Mouse (Mus musculus) urinary bladder, postnatal 25 days (tissue): ENCODE results near the gene Hist1h2bl.
"Not testable (repeated sequence)": the region's sequence is repeated elsewhere in the genome, so short reads cannot be mapped to it uniquely, and the experiment has no call there.

Source experiments
- DNase-seq: peaks from one replicate; pipeline ENCODE4 v3.0.0; 2022; ENCODE audit warnings: low spot score

Hist1h2bl gene

DNA sequence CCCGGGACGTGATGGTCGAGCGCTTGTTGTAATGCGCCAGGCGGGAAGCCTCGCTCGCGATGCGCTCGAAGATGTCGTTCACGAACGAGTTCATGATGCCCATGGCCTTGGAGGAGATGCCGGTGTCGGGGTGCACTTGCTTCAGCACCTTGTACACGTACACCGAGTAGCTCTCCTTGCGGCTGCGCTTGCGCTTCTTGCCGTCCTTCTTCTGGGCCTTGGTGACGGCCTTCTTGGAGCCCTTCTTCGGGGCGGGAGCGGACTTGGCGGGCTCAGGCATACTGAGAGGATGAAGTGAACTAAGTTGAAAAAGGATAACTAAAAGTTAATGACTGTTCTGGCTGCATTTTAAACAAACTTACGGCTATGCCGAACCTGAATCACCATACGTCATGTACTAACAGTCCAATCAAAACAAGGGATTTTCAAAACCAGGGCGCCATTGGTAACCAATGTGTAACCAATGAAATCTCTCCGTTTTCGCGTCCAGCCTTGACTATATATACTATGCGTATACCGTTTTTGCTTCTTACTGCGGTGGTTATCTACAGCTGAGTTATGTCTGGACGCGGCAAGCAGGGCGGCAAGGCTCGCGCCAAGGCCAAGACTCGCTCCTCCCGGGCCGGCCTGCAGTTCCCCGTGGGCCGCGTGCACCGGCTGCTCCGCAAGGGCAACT, at the start of gene Hist1h2bl, which contains the start of gene Hist1h2ai:
Gene Hist1h2bl (minus strand): TSS at position 280 of the 676 bp plus-strand sequence.
Gene Hist1h2ai (plus strand): TSS at position 559 of the 676 bp plus-strand sequence.
- DNase-seq: peak; percentile 46

- DNase-seq: no peak
Measured at GRCm38 (mm10) chr13:21755707-21756106, 39.8 kb upstream of the Hist1h2bl start.

- not testable (repeated sequence) for DNase-seq
Measured at GRCm38 (mm10) chr13:21754294-21755001, 38.5 kb upstream of the Hist1h2bl start.

DNA sequence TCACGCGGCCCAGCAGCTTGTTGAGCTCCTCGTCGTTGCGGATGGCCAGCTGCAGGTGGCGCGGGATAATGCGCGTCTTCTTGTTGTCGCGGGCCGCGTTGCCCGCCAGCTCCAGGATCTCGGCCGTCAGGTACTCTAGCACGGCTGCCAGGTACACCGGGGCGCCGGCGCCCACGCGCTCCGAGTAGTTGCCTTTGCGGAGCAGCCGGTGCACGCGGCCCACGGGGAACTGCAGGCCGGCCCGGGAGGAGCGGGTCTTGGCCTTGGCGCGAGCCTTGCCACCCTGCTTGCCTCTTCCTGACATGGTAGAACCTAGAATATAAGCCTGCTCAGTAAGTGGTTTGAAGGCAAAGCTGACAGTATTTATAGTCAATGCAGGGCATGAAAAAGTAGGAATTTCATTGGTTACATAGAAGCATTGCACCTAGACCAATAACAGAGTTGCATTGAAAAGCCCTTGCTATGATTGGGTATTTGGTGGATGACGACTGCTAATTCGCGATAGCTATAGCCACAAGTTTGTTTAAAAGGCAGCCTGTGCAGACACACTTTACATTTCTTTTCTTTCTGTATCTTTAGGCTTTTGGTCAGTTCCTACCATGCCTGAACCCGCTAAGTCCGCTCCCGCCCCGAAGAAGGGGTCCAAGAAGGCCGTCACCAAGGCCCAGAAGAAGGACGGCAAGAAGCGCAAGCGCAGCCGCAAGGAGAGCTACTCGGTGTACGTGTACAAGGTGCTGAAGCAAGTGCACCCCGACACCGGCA, 37.8 kb upstream of the Hist1h2bl start, which contains the start of the genes Hist1h2ak and Hist1h2bn:
Gene Hist1h2ak (minus strand): TSS at position 304 of the 762 bp plus-strand sequence.
Gene Hist1h2bn (plus strand): TSS at position 600 of the 762 bp plus-strand sequence.
- peak; percentile 23 for DNase-seq

DNA sequence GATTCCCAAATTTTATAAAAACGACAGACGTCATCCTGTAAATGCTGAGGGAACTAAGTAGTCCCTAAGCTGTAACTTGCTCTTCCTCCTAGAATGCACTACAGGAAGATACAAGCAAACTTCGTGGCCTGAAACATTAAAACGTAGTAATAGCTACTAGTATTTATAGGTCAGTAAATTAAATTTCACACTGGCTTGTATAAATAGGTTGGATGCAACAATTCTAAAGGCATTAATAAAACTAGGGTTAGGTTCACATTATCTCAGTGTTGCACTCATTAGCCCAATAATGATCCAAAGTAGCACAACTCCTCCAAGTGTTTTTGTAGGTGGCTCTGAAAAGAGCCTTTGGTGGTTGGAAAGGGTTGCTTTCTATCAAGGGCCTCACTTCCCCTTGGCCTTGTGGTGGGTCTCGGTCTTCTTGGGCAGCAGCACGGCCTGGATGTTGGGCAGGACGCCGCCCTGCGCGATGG, 37.1 kb upstream of the Hist1h2bl start:
- no peak for DNase-seq

DNA sequence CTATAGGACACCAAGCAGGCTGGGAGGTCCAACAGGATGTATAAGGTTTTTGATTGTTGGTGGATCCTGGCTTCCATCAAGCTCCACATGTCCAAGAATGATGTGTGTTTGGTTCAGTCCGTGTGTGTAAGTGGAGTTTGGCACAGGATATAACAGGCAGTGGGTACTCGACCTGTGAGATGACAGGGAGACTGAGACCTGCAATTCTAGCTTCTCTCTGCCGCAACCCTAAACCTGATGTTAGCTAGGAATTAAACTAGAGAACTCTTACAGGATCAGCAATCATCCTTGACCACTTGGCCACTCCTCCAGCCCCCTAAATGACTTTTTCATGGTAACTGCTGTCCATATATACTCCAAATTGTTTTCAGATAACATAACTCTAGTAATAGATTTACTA, 36.4 kb upstream of the Hist1h2bl start:
- DNase-seq: no peak

- no peak for DNase-seq
Measured at GRCm38 (mm10) chr13:21751827-21752226, 35.9 kb upstream of the Hist1h2bl start.

- no peak for DNase-seq
Measured at GRCm38 (mm10) chr13:21751417-21751816, 35.5 kb upstream of the Hist1h2bl start.

DNA sequence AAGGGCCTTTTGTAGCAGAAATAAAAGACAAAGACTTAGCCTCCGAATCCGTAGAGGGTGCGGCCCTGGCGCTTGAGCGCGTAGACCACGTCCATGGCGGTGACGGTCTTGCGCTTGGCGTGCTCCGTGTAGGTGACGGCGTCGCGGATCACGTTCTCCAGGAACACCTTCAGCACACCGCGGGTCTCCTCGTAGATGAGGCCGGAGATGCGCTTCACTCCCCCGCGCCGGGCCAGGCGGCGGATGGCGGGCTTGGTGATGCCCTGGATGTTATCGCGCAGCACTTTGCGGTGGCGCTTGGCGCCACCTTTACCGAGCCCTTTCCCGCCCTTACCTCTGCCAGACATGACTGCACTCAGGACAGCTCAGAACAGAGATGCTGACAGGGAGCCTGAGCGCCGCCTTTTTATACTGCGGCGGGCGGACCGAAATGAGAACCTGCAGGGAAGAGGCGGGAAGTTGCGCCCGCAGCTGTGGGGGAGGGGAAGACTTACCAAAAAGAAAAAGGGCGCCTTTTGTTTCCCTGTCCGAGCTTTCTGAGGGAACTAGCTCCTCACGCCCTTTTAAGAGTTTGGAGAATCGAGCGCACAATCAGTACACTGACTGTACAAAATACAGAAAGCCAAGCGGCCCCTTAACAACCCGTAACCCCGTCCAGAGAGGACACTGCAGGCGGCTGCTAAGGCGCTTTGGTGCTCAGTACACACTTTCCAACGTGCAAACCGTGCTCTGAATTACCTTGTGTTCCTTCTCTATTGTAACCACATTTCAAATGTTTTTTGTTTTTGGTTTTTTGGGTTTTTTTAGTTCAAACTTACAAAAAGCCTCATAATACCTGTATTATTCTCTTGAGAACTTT, 34.4 kb upstream of the Hist1h2bl start, which contains the start of gene Hist1h4k:
Gene Hist1h4k (minus strand): TSS at position 347 of the 859 bp plus-strand sequence.
- peak; percentile 88 for DNase-seq

GRCm38 (mm10) chr13:21749387-21750158, 33.6 kb upstream of the Hist1h2bl start:
- DNase-seq: no peak

DNA sequence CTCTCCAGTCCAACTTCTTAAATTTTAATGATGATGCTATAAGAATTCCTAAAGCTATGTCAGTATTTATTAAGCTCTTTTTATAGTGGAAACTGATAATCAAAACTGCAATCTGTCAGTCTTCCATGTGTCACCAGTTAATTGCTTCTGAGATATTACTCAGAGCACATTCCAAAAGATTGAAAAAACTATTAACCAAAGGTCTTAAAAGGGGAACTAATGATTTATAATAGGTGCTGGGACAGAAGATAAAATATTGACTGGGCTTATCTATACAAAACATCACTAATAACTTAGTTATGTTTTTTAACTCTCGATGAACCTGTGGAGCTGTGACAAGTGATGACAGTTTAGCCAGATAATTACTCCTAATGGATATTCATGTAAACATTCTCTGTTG, 29.1 kb upstream of the Hist1h2bl start:
- no peak for DNase-seq

- peak; percentile 62 for DNase-seq
Measured at GRCm38 (mm10) chr13:21734906-21735767, 19.2 kb upstream of the Hist1h2bl start, which contains the start of gene Hist1h4j. Gene Hist1h4j, plus strand, starts transcription at chr13:21735064.

GRCm38 (mm10) chr13:21734010-21734905, 18.3 kb upstream of the Hist1h2bl start:
- DNase-seq: peak; percentile 67

- DNase-seq: no peak
Measured at GRCm38 (mm10) chr13:21733466-21733865, 17.5 kb upstream of the Hist1h2bl start.

DNA sequence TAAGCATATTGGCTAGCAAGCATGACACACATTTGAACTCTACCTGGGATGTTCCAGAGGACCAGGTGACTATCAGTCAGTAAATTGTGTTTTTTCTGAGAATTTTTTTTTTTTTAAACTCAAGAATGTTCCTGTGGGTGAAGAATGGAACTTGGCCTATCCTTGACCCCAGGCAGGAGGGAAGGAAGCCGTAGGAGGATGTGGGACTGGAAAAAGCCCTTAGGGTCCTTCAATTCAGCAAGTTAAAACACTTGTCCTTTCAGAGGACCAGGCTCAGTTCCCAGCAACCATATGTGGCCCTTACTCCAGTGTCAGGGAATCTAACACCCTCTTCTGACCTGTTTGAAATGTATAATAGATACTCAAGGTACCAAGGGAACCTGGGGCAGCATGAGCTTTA, 13.6 kb upstream of the Hist1h2bl start:
- no peak for DNase-seq

- no peak for DNase-seq
Measured at GRCm38 (mm10) chr13:21727948-21728572, 12.1 kb upstream of the Hist1h2bl start.

- DNase-seq: no peak
Measured at GRCm38 (mm10) chr13:21722993-21723836, 7.3 kb upstream of the Hist1h2bl start.
